Mouse (Mus musculus): Measurements from ENCODE around the gene Lrig1.

The Lrig1 gene

GRCm38 (mm10) chr6:94618671-94619070, 81.3 kb downstream of the Lrig1 start:
- no peak for DNase-seq (ENCODE audit: low spot score)

- no peak for DNase-seq (ENCODE audit: low spot score)
Measured at GRCm38 (mm10) chr6:94615936-94616335, 84.0 kb downstream of the Lrig1 start.

GRCm38 (mm10) chr6:94614346-94614745, 85.6 kb downstream of the Lrig1 start:
- DNase-seq (ENCODE audit: low spot score), result no peak

- DNase-seq (ENCODE audit: low spot score), result no peak
Measured at GRCm38 (mm10) chr6:94613235-94613895, 86.6 kb downstream of the Lrig1 start.

GRCm38 (mm10) chr6:94604546-94604945, 95.4 kb downstream of the Lrig1 start:
- DNase-seq (ENCODE audit: low spot score), result no peak

GRCm38 (mm10) chr6:94604072-94604471, 95.9 kb downstream of the Lrig1 start:
- no peak for DNase-seq (ENCODE audit: low spot score)

GRCm38 (mm10) chr6:94601811-94602210, 98.1 kb downstream of the Lrig1 start:
- DNase-seq (ENCODE audit: low spot score), result peak; percentile 51

GRCm38 (mm10) chr6:94601101-94601500, 98.9 kb downstream of the Lrig1 start:
- DNase-seq (ENCODE audit: low spot score), result peak; percentile 91

- DNase-seq (ENCODE audit: low spot score), result no peak
Measured at GRCm38 (mm10) chr6:94599016-94599415, 100.9 kb downstream of the Lrig1 start.

- peak; percentile 20 for DNase-seq (ENCODE audit: low spot score)
Measured at GRCm38 (mm10) chr6:94598421-94598820, 101.5 kb downstream of the Lrig1 start.

GRCm38 (mm10) chr6:94596761-94597485, 103.0 kb downstream of the Lrig1 start:
- peak; percentile 84 for DNase-seq (ENCODE audit: low spot score)

GRCm38 (mm10) chr6:94596051-94596760, 103.8 kb downstream of the Lrig1 start:
- DNase-seq (ENCODE audit: low spot score), result no peak

- peak; percentile 27 for DNase-seq (ENCODE audit: low spot score)
Measured at GRCm38 (mm10) chr6:94595206-94595605, 104.8 kb downstream of the Lrig1 start.

- peak; percentile 95 for DNase-seq (ENCODE audit: low spot score)
Measured at GRCm38 (mm10) chr6:94594711-94595110, 105.2 kb downstream of the Lrig1 start.

GRCm38 (mm10) chr6:94594096-94594665, 105.8 kb downstream of the Lrig1 start:
- peak; percentile 66 for DNase-seq (ENCODE audit: low spot score)

- peak; percentile 21 for DNase-seq (ENCODE audit: low spot score)
Measured at GRCm38 (mm10) chr6:94592710-94593109, 107.2 kb downstream of the Lrig1 start.

GRCm38 (mm10) chr6:94592243-94592642, 107.7 kb downstream of the Lrig1 start:
- DNase-seq (ENCODE audit: low spot score), result no peak

- DNase-seq (ENCODE audit: low spot score), result no peak
Measured at GRCm38 (mm10) chr6:94588365-94588764, 111.6 kb downstream of the Lrig1 start.

GRCm38 (mm10) chr6:94584976-94585375, 115.0 kb downstream of the Lrig1 start:
- no peak for DNase-seq (ENCODE audit: low spot score)

GRCm38 (mm10) chr6:94584147-94584695, 115.7 kb downstream of the Lrig1 start:
- DNase-seq (ENCODE audit: low spot score), result no peak

GRCm38 (mm10) chr6:94582055-94582454, 117.9 kb downstream of the Lrig1 start:
- DNase-seq (ENCODE audit: low spot score), result no peak

GRCm38 (mm10) chr6:94577991-94578390, 122.0 kb downstream of the Lrig1 start:
- no peak for DNase-seq (ENCODE audit: low spot score)
